Mouse (Mus musculus) CH12.LX (cell line): Measurements from ENCODE around the gene Nxf3.
"Not testable (repeated sequence)": the region's sequence is repeated elsewhere in the genome, so short reads cannot be mapped to it uniquely, and the experiment has no call there.

ENCODE experiments used
- BHLHE40 ChIP-seq: IDR thresholded peaks from 2 replicates; pipeline ENCODE4 v1.6.1; 2011; ENCODE audit warnings: mild to moderate bottlenecking, low read depth, low read length, improper control_type of control experiment
- CTCF ChIP-seq, 2 experiments: IDR thresholded peaks in 1 of 2; conservative IDR thresholded peaks in 1 of 2; 2 replicates each; pipeline ENCODE4 v1.5.1; 2011 to 2012; ENCODE audit warnings: low read depth in 2 of 2, low read length in 2 of 2, improper control_type of control experiment in 1 of 2, inconsistent platforms in 1 of 2, mild to moderate bottlenecking in 1 of 2, moderate library complexity in 1 of 2
- E2F4 ChIP-seq: IDR thresholded peaks from 2 replicates; pipeline ENCODE4 v1.6.1; 2011; ENCODE audit warnings: low read depth, low read length, improper control_type of control experiment; ENCODE audit not compliant: insufficient replicate concordance
- ELF1 ChIP-seq: IDR thresholded peaks from 2 replicates; pipeline ENCODE4 v1.6.1; 2014; ENCODE audit warnings: low read depth, mild to moderate bottlenecking, inconsistent platforms, low read length, improper control_type of control experiment
- GABPA ChIP-seq: IDR thresholded peaks from 2 replicates; pipeline ENCODE4 v1.6.1; 2012; ENCODE audit warnings: low read depth, low read length, improper control_type of control experiment, inconsistent platforms; ENCODE audit not compliant: insufficient replicate concordance
- NELFE ChIP-seq: IDR thresholded peaks from 2 replicates; pipeline ENCODE4 v1.6.1; 2011; ENCODE audit warnings: low read depth, low read length, improper control_type of control experiment
- PAX5 ChIP-seq: IDR thresholded peaks from 2 replicates; pipeline ENCODE4 v1.6.1; 2012; ENCODE audit warnings: low read length, inconsistent platforms, mixed read lengths
- POLR2A ChIP-seq: IDR thresholded peaks from 2 replicates; pipeline ENCODE4 v1.6.1; 2011; ENCODE audit warnings: low read depth, mild to moderate bottlenecking, improper control_type of control experiment, low read length
- SIN3A ChIP-seq: IDR thresholded peaks from 2 replicates; pipeline ENCODE4 v1.6.1; 2012; ENCODE audit warnings: low read length, improper control_type of control experiment, inconsistent platforms
- SMC3 ChIP-seq: IDR thresholded peaks from 2 replicates; pipeline ENCODE4 v1.6.1; 2011; ENCODE audit warnings: low read depth, low read length, improper control_type of control experiment
- TBP ChIP-seq: conservative IDR thresholded peaks from 2 replicates; pipeline ENCODE4 v1.6.1; 2011; ENCODE audit warnings: low read depth, low read length, improper control_type of control experiment
- TCF12 ChIP-seq: IDR thresholded peaks from 2 replicates; pipeline ENCODE4 v1.6.1; 2014; ENCODE audit warnings: low read depth, mild to moderate bottlenecking, inconsistent platforms, low read length, improper control_type of control experiment
- ZC3H11A ChIP-seq: IDR thresholded peaks from 2 replicates; pipeline ENCODE4 v1.6.1; 2012; ENCODE audit warnings: low read depth, mild to moderate bottlenecking, inconsistent platforms, low read length, improper control_type of control experiment
- ZMIZ1 ChIP-seq: IDR thresholded peaks from 2 replicates; pipeline ENCODE4 v1.6.1; 2012; ENCODE audit warnings: low read depth, mild to moderate bottlenecking, inconsistent platforms, low read length, improper control_type of control experiment

- not testable (repeated sequence) for TF ChIP-seq CTCF (conservative IDR thresholded peaks at IDR 0.05 in 1 of 2, IDR thresholded peaks at IDR 0.05 in 1 of 2; ENCODE audit: low read depth in 2 of 2, low read length in 2 of 2); POLR2A; E2F4; PAX5; SIN3A; BHLHE40; SMC3; TCF12; NELFE; TBP; GABPA; ELF1; ZC3H11A; ZMIZ1
These were observed 17.0 kb downstream of the Nxf3 start, which contains the start of gene Bex2 for GRCm38 (mm10) chrX:136068020-136068419.
